Mouse (Mus musculus) embryonic facial prominence, embryonic 14.5 days (tissue): ENCODE data around the gene Esr1. TPM values are rescaled to one million over a fixed set of nuclear protein-coding genes. Genes with fewer than 3 reads are reported as not detected.

Experiments used
- ATAC-seq: fragments of 200-750 bp; cut with Nextera tagmentation; 2 replicates; pipeline ENCODE4 v1.8.0; 2017; ENCODE audit warnings: low read depth, moderate number of reproducible peaks, moderate TSS enrichment
- DNase-seq: peaks from one replicate; pipeline ENCODE4 v3.0.0-alpha.2; 2015; ENCODE audit warnings: low spot score
- H3K27ac ChIP-seq: fragments of 300-500 bp; sonication (generic); replicated peaks from 2 replicates; pipeline ENCODE4 v1.5.1; 2014; ENCODE audit warnings: low read depth, mild to moderate bottlenecking, low read length, moderate library complexity
- H3K27me3 ChIP-seq: fragments of 300-500 bp; sonication (generic); replicated peaks from 2 replicates; pipeline ENCODE4 v1.6.1; 2014; ENCODE audit warnings: low read length; ENCODE audit not compliant: control insufficient read depth, insufficient read depth
- H3K36me3 ChIP-seq: fragments of 300-500 bp; sonication (generic); 2 replicates; pipeline ENCODE4 v1.6.1; 2014; ENCODE audit warnings: low read length, mixed read lengths; ENCODE audit not compliant: control insufficient read depth, insufficient read depth
- H3K4me1 ChIP-seq: fragments of 300-500 bp; sonication (generic); 2 replicates; pipeline ENCODE4 v1.6.1; 2014; ENCODE audit warnings: antibody characterized with exemption, low read length; ENCODE audit not compliant: control insufficient read depth, insufficient read depth
- H3K4me2 ChIP-seq: fragments of 300-500 bp; sonication (generic); 2 replicates; pipeline ENCODE4 v1.6.1; 2014; ENCODE audit warnings: low read depth, mild to moderate bottlenecking, low read length, moderate library complexity, mixed read lengths
- H3K4me3 ChIP-seq: fragments of 300-500 bp; sonication (generic); 2 replicates; pipeline ENCODE4 v1.5.1; 2014; ENCODE audit warnings: low read depth, mild to moderate bottlenecking, low read length
- H3K9ac ChIP-seq: fragments of 300-500 bp; sonication (generic); 2 replicates; pipeline ENCODE4 v1.6.1; 2014; ENCODE audit warnings: low read depth, mild to moderate bottlenecking, low read length, moderate library complexity, mixed read lengths
- H3K9me3 ChIP-seq: fragments of 300-500 bp; sonication (generic); 2 replicates; pipeline ENCODE4 v1.6.1; 2016; ENCODE audit warnings: low read length; ENCODE audit not compliant: control insufficient read depth
- WGBS: fragments of 180-500 bp; shearing (Covaris S2); extraction: QIAGEN DNeasy Blood & Tissue Kit; methylation state at CpG from one replicate; pipeline ENCODE4 v1.1.7; 2014; 5-methylcytosine and 5-hydroxymethylcytosine counted together
- polyA plus RNA-seq: library from polyadenylated mRNA; unstranded; fragments of >200 nt; fragmentation: Nextera tagmentation; extraction: Ambion mirVana; gene quantifications from 2 replicates; pipeline ENCODE4 v1.2.1, GENCODE M21; 2014

The Esr1 gene
- polyA plus RNA-seq, 1 experiment from 2014 or later: 0.82 TPM

- Histone ChIP-seq H3K4me3 (no peak overlapping the region), H3K27me3 (no peaks in the 10 kb centered on the region), H3K27ac (no peak overlapping the region), H3K36me3 (peaks cover 51% of the 10 kb centered on the region), H3K9me3 (no peaks in the 10 kb centered on the region), H3K4me2 (no peak overlapping the region), H3K9ac (no peak overlapping the region), H3K4me1 (no peaks in the 10 kb centered on the region)
- ATAC-seq (no peak), DNase-seq (no peak)
- WGBS: 86% methylated on average over 8 of the region's 8 CpGs
These were observed 433.1 kb downstream of the Esr1 start for GRCm38 (mm10) chr10:5044481-5044880.

GRCm38 (mm10) chr10:5045213-5045612 lies 433.8 kb downstream of the Esr1 start:
- 73% methylated on average over 7 of the region's 7 CpGs for WGBS
- no peak for DNase-seq
- H3K27ac ChIP-seq: no peak overlapping the region
- H3K9me3 ChIP-seq: no peaks in the 10 kb centered on the region
- no peaks in the 10 kb centered on the region for H3K4me1 ChIP-seq
- ATAC-seq: no peak
- H3K4me3 ChIP-seq: no peak overlapping the region
- no peak overlapping the region for H3K4me2 ChIP-seq
- peaks cover 44% of the 10 kb centered on the region for H3K36me3 ChIP-seq
- no peaks in the 10 kb centered on the region for H3K27me3 ChIP-seq
- no peak overlapping the region for H3K9ac ChIP-seq

- H3K9ac ChIP-seq: no peak overlapping the region
- no peak overlapping the region for H3K4me3 ChIP-seq
- no peaks in the 10 kb centered on the region for H3K9me3 ChIP-seq
- no peak for ATAC-seq
- no peaks in the 10 kb centered on the region for H3K4me1 ChIP-seq
- H3K27ac ChIP-seq: no peak overlapping the region
- peaks cover 41% of the 10 kb centered on the region for H3K36me3 ChIP-seq
- WGBS: 84% methylated on average over 5 of the region's 5 CpGs
- H3K4me2 ChIP-seq: no peak overlapping the region
- no peaks in the 10 kb centered on the region for H3K27me3 ChIP-seq
- no peak for DNase-seq
These were observed 434.3 kb downstream of the Esr1 start for GRCm38 (mm10) chr10:5045671-5046070.

Other genes starting within 250 kb of the Esr1 start
- gene Zbtb2, start 223.5 kb upstream of the Esr1 start, polyA plus RNA-seq: 13.7 and 14.4 TPM in 2 replicates
- 46.8 and 53.2 TPM in 2 replicates for gene Rmnd1, start 179.2 kb upstream of the Esr1 start, polyA plus RNA-seq
- 15.6 and 16.2 TPM in 2 replicates for gene Armt1, start 179.1 kb upstream of the Esr1 start, polyA plus RNA-seq
- gene Ccdc170, start 129.1 kb upstream of the Esr1 start, polyA plus RNA-seq: 0.21 and 0.43 TPM in 2 replicates